Mouse (Mus musculus) ES-E14 (cell line): ENCODE data around the gene B230104I21Rik. TPM values are rescaled to one million over a fixed set of nuclear protein-coding genes. Genes with fewer than 3 reads are reported as not detected.

ENCODE experiments used
- DNase-seq: peaks from one replicate; pipeline ENCODE4 v3.0.0-alpha.2; 2013; ENCODE audit warnings: low read depth, low spot score
- H3K27ac ChIP-seq: 2 replicates; pipeline ENCODE4 v1.5.1; 2012; ENCODE audit warnings: low read depth, mild to moderate bottlenecking, low read length, moderate library complexity, mixed read lengths; ENCODE audit not compliant: poor library complexity, insufficient read depth, severe bottlenecking
- H3K36me3 ChIP-seq: 2 replicates; pipeline ENCODE4 v1.6.1; 2012; ENCODE audit warnings: mild to moderate bottlenecking, low read length, moderate library complexity, mixed read lengths; ENCODE audit not compliant: control insufficient read depth, poor library complexity, insufficient read depth, severe bottlenecking
- H3K4me1 ChIP-seq, 2 experiments: fragments of 150-350 bp in 1 of 2; sonication (generic) in 1 of 2; 2 replicates each; pipeline ENCODE4 v1.6.1; 2012; ENCODE audit warnings: low read length in 2 of 2, mild to moderate bottlenecking in 1 of 2, mixed read lengths in 1 of 2; ENCODE audit not compliant: control insufficient read depth in 2 of 2, insufficient read depth in 2 of 2, poor library complexity in 1 of 2
- H3K4me3 ChIP-seq, 2 experiments: fragments of 150-350 bp in 1 of 2; sonication (generic) in 1 of 2; 2 replicates each; pipeline ENCODE4 v1.5.1; 2012; ENCODE audit warnings: low read length in 2 of 2, low read depth in 1 of 2, mild to moderate bottlenecking in 1 of 2, mixed read lengths in 1 of 2; ENCODE audit not compliant: insufficient read depth in 1 of 2, poor library complexity in 1 of 2, severe bottlenecking in 1 of 2
- H3K9ac ChIP-seq: 2 replicates; pipeline ENCODE4 v1.6.1; 2012; ENCODE audit warnings: low read depth, mild to moderate bottlenecking, low read length, mixed read lengths; ENCODE audit not compliant: poor library complexity, insufficient read depth, severe bottlenecking
- H3K9me3 ChIP-seq: fragments of 150-350 bp; sonication (generic); 2 replicates; pipeline ENCODE4 v1.6.1; 2012; ENCODE audit warnings: low read depth, mild to moderate bottlenecking, low read length; ENCODE audit not compliant: control insufficient read depth, insufficient read depth
- CHD2 ChIP-seq: IDR thresholded peaks from 2 replicates; pipeline ENCODE4 v1.6.1; 2014; ENCODE audit warnings: mild to moderate bottlenecking, low read depth, low read length, inconsistent platforms
- HCFC1 ChIP-seq: IDR thresholded peaks from 2 replicates; pipeline ENCODE4 v1.6.1; 2012; ENCODE audit warnings: low read length, inconsistent platforms, borderline replicate concordance; ENCODE audit not compliant: insufficient read depth
- MAFK ChIP-seq: IDR thresholded peaks from 2 replicates; pipeline ENCODE4 v1.6.1; 2014; ENCODE audit warnings: mild to moderate bottlenecking, low read depth, low read length, inconsistent platforms; ENCODE audit not compliant: insufficient read depth
- ZC3H11A ChIP-seq: IDR thresholded peaks from 2 replicates; pipeline ENCODE4 v1.6.1; 2012; ENCODE audit warnings: low read depth, mild to moderate bottlenecking, inconsistent platforms, low read length, borderline replicate concordance
- ZNF384 ChIP-seq: IDR thresholded peaks from 2 replicates; pipeline ENCODE4 v1.6.1; 2012; ENCODE audit warnings: low read depth, low read length, inconsistent platforms
- in situ Hi-C, 2 experiments: fragments of 600-800 bp; cut with MboI; formaldehyde crosslinking; loops; one replicate each; pipeline ENCODE4 v1.15.1; 2025; ENCODE audit warnings: low sequenced_read_pairs in 2 of 2, inconsistent platforms in 1 of 2; ENCODE audit not compliant: unreplicated experiment in 2 of 2
- total RNA-seq: library from RNA; depleted of rRNA; stranded (reverse); fragments of 300-350 nt; gene quantifications from 2 replicates; pipeline ENCODE4 v1.2.3, GENCODE M21; 2012

Gene B230104I21Rik
- total RNA-seq, 1 experiment, result not detected

- Histone ChIP-seq H3K9ac (no peak overlapping the region), H3K4me3 (no peak overlapping the region), H3K4me1 (peaks cover 0 to 7% of the 10 kb centered on the region in 2 experiments; a peak in 1 of 4 replicates), H3K27ac (no peak overlapping the region), H3K9me3 (no peaks in the 10 kb centered on the region), H3K36me3 (no peaks in the 10 kb centered on the region)
- DNase-seq, result no peak
- in situ Hi-C loops, result no loop called here
- TF ChIP-seq MAFK, result no peak
- TF ChIP-seq ZNF384, result no peak
- no peak for TF ChIP-seq CHD2
- TF ChIP-seq ZC3H11A, result no peak
- TF ChIP-seq HCFC1, result no peak
These were observed 53.7 kb downstream of the B230104I21Rik start for GRCm38 (mm10) chr4:154389641-154390040.

- Histone ChIP-seq H3K9ac (no peak overlapping the region), H3K9me3 (no peaks in the 10 kb centered on the region), H3K36me3 (no peaks in the 10 kb centered on the region), H3K4me3 (no peak overlapping the region), H3K27ac (no peak overlapping the region), H3K4me1 (peaks cover 0 to 7% of the 10 kb centered on the region in 2 experiments; a peak in 1 of 4 replicates)
- in situ Hi-C loops, result no loop called here
- no peak for TF ChIP-seq MAFK
- no peak for TF ChIP-seq ZC3H11A
- TF ChIP-seq CHD2, result no peak
- no peak for TF ChIP-seq HCFC1
- TF ChIP-seq ZNF384, result no peak
- DNase-seq, result no peak
These were observed 54.6 kb downstream of the B230104I21Rik start for GRCm38 (mm10) chr4:154390333-154391080.

GRCm38 (mm10) chr4:154392641-154393040 is 56.7 kb downstream of the B230104I21Rik start:
- Histone ChIP-seq H3K36me3 (no peaks in the 10 kb centered on the region), H3K9me3 (no peaks in the 10 kb centered on the region), H3K9ac (no peak overlapping the region), H3K4me3 (no peak overlapping the region), H3K27ac (no peak overlapping the region), H3K4me1 (peaks cover 0 to 7% of the 10 kb centered on the region in 2 experiments; a peak in 1 of 4 replicates)
- in situ Hi-C loops, result no loop called here
- no peak for TF ChIP-seq HCFC1
- TF ChIP-seq ZC3H11A, result no peak
- TF ChIP-seq CHD2, result no peak
- TF ChIP-seq MAFK, result no peak
- TF ChIP-seq ZNF384, result no peak
- DNase-seq, result no peak

GRCm38 (mm10) chr4:154393196-154394122 is 57.5 kb downstream of the B230104I21Rik start:
- Histone ChIP-seq H3K9ac (no peak overlapping the region), H3K4me1 (peaks cover 0 to 7% of the 10 kb centered on the region in 2 experiments; a peak in 1 of 4 replicates)
- DNase-seq, result peak; percentile 51

More at GRCm38 (mm10) chr4:154393196-154394122, 57.5 kb downstream of the B230104I21Rik start:
- H3K4me3 ChIP-seq, result no peak overlapping the region
- TF ChIP-seq CHD2, result no peak
- TF ChIP-seq HCFC1, result no peak
- TF ChIP-seq ZC3H11A, result no peak
- TF ChIP-seq ZNF384, result no peak
- no peak for TF ChIP-seq MAFK
- no peaks in the 10 kb centered on the region for H3K9me3 ChIP-seq
- in situ Hi-C loops, result no loop called here
- H3K27ac ChIP-seq, result no peak overlapping the region
- H3K36me3 ChIP-seq, result no peaks in the 10 kb centered on the region
